Mouse (Mus musculus) forebrain, embryonic 15.5 days (tissue): ENCODE measurements at regions not wholly inside any gene's neighbourhood (a gene's known extent, or its start where the extent isn't known, plus 50 kb on each side); places are given as distances from the start of the nearest gene placed in this dataset.

Experiments used
- ATAC-seq: fragments of 200-750 bp; cut with Nextera tagmentation; replicated peaks from 2 replicates; pipeline ENCODE4 v1.8.0; 2017; ENCODE audit warnings: mild to moderate bottlenecking, moderate TSS enrichment, moderate library complexity
- H3K27ac ChIP-seq: fragments of 300-500 bp; sonication (generic); replicated peaks from 2 replicates; pipeline ENCODE4 v1.5.1; 2015; ENCODE audit warnings: mild to moderate bottlenecking, inconsistent platforms
- H3K27me3 ChIP-seq: fragments of 300-500 bp; sonication (generic); 2 replicates; pipeline ENCODE4 v1.6.1; 2015; ENCODE audit warnings: inconsistent platforms
- H3K36me3 ChIP-seq: fragments of 300-500 bp; sonication (generic); 2 replicates; pipeline ENCODE4 v1.6.1; 2015; ENCODE audit warnings: mild to moderate bottlenecking, inconsistent platforms
- H3K4me1 ChIP-seq: fragments of 300-500 bp; sonication (generic); 2 replicates; pipeline ENCODE4 v1.6.1; 2015; ENCODE audit warnings: inconsistent platforms
- H3K4me2 ChIP-seq: fragments of 300-500 bp; sonication (generic); replicated peaks from 2 replicates; pipeline ENCODE4 v1.6.1; 2015; ENCODE audit warnings: mild to moderate bottlenecking, inconsistent platforms
- H3K4me3 ChIP-seq: fragments of 300-500 bp; sonication (generic); 2 replicates; pipeline ENCODE4 v1.5.1; 2015; ENCODE audit warnings: mild to moderate bottlenecking, inconsistent platforms
- H3K9ac ChIP-seq: fragments of 300-500 bp; sonication (generic); replicated peaks from 2 replicates; pipeline ENCODE4 v1.6.1; 2015; ENCODE audit warnings: mild to moderate bottlenecking, inconsistent platforms
- H3K9me3 ChIP-seq: fragments of 300-500 bp; sonication (generic); 2 replicates; pipeline ENCODE4 v1.6.1; 2016; ENCODE audit warnings: inconsistent platforms
- WGBS: fragments of 180-500 bp; shearing (Covaris S2); methylation state at CpG from one replicate; pipeline ENCODE4 v1.1.7; 2015; ENCODE audit warnings: mixed read lengths; 5-methylcytosine and 5-hydroxymethylcytosine counted together

DNA sequence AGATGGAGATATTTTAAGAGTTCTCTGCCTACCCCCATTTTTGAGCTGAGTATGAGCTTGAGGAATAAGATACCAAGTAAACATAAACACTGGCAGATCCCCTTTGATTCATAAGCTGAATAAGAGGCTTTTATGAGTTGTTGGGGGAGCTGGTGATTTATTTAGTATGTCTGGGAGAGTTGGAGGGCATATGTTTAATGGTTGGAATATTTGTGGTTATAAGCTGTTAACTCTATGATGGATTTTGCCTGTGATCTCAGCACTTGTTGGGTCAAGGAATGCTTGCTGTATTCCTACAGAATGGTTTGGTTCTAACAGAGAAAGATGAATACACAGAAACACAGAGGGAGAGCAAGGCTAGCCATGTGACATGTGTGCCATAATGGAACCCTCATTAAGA, 132.1 kb upstream of the Inhba start:
- Histone ChIP-seq H3K36me3 (no peaks in the 10 kb centered on the region), H3K9ac (no peak overlapping the region), H3K4me3 (no peak overlapping the region), H3K27me3 (no peaks in the 10 kb centered on the region), H3K4me2 (no peak overlapping the region), H3K27ac (no peak overlapping the region), H3K4me1 (no peaks in the 10 kb centered on the region), H3K9me3 (no peaks in the 10 kb centered on the region)
- ATAC-seq = no peak

DNA sequence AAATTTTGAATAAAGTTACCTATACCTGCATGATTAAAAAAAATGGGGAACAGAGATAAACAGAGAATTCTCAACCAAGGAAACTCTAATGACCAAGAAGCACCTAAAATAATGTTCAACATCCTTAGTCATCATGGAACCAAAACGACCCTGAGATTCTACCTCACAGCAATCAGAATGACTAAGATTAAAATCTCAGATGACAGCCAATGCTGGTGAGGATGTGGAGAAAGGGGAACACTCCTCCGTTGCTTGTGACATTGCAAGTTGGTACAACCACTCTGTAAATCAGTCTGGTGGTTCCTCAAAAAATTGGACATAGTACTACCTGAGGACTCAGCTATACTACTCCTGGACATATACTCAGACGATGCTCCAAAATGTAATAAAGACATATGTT, 120.9 kb upstream of the Inhba start:
- Histone ChIP-seq H3K27ac (no peak overlapping the region), H3K4me1 (no peaks in the 10 kb centered on the region), H3K4me2 (no peak overlapping the region), H3K36me3 (no peaks in the 10 kb centered on the region), H3K9ac (no peak overlapping the region), H3K4me3 (no peak overlapping the region), H3K9me3 (no peaks in the 10 kb centered on the region), H3K27me3 (no peaks in the 10 kb centered on the region)
- ATAC-seq = no peak
- 80% methylated on average over 3 of the region's 3 CpGs for WGBS

DNA sequence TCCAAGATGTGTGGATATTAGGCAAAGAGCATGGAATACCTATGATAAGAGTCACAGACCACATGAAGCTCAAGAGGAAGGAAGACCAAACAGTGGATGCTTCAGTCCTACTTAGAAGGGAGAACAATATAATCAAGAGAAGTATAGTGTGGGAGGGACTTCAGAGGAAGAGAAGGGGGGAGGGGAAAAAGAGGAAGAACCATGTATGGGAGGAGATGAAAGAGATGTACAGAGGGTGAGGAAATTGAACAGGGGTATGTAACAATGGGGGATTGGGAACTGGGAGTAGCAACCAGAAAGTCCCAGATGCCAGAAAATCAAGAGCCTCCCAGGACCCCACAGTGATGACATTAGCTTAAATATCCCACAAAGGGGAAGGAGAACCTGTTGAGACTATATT, 120.2 kb upstream of the Inhba start:
- Histone ChIP-seq H3K9me3 (no peaks in the 10 kb centered on the region), H3K4me2 (no peak overlapping the region), H3K27me3 (no peaks in the 10 kb centered on the region), H3K4me3 (no peak overlapping the region), H3K9ac (no peak overlapping the region), H3K36me3 (no peaks in the 10 kb centered on the region), H3K27ac (no peak overlapping the region), H3K4me1 (no peaks in the 10 kb centered on the region)
- ATAC-seq = no peak

DNA sequence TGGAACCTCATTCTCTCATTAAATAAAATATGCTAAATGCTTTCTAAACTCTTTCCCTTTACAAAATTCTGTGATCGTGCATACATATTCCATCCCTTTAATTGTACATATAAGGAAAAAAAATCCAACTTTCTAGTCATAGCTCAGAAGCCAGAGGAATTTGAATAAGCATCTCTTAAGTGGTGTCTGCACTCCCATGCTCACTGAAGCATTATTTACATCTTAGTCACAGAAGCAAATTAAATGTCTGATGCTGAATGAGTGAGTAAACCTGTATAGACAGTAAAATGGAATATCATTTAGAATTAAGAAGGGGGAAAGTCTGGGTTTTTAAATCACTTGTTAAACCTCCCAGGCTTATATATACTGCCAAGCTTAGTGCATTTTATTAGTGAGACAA, 113.5 kb upstream of the Inhba start:
- H3K9me3 ChIP-seq = no peaks in the 10 kb centered on the region
- no peaks in the 10 kb centered on the region for H3K36me3 ChIP-seq
- H3K4me2 ChIP-seq = no peak overlapping the region
- H3K9ac ChIP-seq = no peak overlapping the region
- no peaks in the 10 kb centered on the region for H3K4me1 ChIP-seq
- no peak overlapping the region for H3K4me3 ChIP-seq
- no peak overlapping the region for H3K27ac ChIP-seq
- no peak for ATAC-seq
- no peaks in the 10 kb centered on the region for H3K27me3 ChIP-seq
- WGBS = 94% methylated on average over 1 of the region's 1 CpGs

DNA sequence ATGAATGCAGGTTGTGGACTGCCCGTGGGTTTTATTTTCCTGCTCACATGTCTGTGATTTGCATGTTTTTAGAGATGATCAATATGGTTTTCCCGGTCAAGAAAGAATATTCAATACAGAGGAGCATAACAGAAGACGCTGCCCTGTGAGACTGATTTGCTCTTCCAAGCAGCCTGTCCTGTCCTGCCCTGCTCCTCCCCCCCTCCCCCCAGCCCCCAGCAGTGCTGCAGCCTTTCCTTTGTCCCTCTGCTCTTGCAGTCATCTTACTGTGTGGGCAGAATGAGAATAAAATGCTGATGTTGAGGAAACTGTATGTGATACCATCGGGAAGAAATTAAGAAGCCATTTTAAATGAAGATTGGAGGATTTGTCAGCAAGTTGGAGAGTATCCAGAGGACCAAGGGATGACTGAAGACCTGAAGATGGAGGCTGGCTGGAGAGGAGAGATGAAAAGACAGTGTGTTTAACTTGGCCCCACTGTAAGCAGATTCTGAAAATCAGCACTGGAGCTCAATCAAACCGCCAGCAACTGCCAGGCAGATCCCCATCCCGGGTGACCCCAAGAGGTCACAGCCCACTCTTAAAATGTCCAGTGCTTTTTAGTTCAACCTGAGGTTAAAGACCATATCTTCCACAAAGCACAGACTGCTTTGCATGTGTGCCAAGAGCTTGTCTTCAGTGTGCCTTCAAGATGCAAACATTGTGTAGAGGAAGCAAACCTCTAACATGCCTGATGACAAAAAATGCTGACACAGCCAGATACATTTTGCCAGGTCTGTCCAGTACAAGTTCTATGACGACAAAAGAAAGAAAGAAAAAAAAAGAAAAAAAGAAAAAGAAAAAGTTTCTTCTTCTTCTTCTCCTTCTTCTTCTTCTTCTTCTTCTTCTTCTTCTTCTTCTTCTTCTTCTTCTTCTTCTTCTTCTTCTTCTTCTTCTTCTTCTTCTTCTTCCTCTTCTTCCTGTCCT, 109.7 kb upstream of the Inhba start:
- H3K4me2 ChIP-seq = no peak overlapping the region
- H3K4me1 ChIP-seq = no peaks in the 10 kb centered on the region
- H3K27ac ChIP-seq = no peak overlapping the region
- WGBS = 54% methylated on average over 7 of the region's 7 CpGs
- no peaks in the 10 kb centered on the region for H3K36me3 ChIP-seq
- H3K4me3 ChIP-seq = no peak overlapping the region
- no peak overlapping the region for H3K9ac ChIP-seq
- ATAC-seq = no peak
- H3K9me3 ChIP-seq = no peaks in the 10 kb centered on the region
- H3K27me3 ChIP-seq = no peaks in the 10 kb centered on the region

DNA sequence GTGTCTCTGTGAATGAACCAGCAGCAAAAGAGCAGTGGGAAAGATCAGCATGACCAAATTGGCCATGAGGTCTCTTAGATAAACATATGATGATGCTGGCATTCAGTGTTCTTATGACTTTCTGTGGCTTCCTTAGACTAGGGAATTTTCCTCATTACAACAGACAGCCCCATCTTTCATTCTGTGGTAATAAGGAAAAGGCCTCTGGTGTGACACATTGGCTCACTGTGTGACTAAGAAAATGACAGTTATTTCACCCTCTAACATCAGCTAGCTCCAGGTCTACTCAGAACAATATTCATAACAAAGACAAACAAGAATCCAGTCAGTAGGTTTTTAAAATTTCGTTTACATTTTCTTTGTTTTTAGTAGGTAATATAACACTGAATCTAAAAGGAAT, 103.8 kb upstream of the Inhba start:
- Histone ChIP-seq H3K4me1 (no peaks in the 10 kb centered on the region), H3K9me3 (no peaks in the 10 kb centered on the region), H3K36me3 (no peaks in the 10 kb centered on the region)

DNA sequence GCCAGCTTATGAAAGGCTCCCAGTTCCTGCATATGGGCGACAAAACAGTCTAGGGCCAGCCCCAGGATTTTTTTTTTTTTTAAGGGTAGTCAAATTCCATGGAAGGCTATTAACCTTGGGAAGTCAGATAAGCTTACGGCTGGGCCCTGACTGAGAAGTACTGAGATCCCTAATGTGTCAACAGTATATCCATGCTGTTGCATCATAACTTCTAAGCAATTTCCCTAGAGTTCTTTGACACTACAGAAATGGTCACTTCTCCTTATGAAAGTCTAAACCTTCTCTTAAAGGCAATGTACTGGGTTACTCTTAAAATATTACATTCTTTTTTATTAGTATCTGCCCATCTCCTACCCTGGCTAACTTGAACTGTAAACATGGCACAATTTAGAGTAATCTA, 101.1 kb upstream of the Inhba start:
- Histone ChIP-seq H3K4me2 (no peak overlapping the region), H3K4me3 (no peak overlapping the region), H3K36me3 (no peaks in the 10 kb centered on the region), H3K27ac (no peak overlapping the region), H3K4me1 (no peaks in the 10 kb centered on the region), H3K27me3 (no peaks in the 10 kb centered on the region), H3K9me3 (no peaks in the 10 kb centered on the region), H3K9ac (no peak overlapping the region)
- WGBS = 70% methylated on average over 2 of the region's 2 CpGs
- no peak for ATAC-seq

More for the DNA sequence above, 103.8 kb upstream of the Inhba start:
- ATAC-seq = no peak
- Histone ChIP-seq H3K9ac (no peak overlapping the region), H3K27ac (no peak overlapping the region), H3K27me3 (no peaks in the 10 kb centered on the region), H3K4me3 (no peak overlapping the region), H3K4me2 (no peak overlapping the region)
- 58% methylated on average over 1 of the region's 1 CpGs for WGBS

DNA sequence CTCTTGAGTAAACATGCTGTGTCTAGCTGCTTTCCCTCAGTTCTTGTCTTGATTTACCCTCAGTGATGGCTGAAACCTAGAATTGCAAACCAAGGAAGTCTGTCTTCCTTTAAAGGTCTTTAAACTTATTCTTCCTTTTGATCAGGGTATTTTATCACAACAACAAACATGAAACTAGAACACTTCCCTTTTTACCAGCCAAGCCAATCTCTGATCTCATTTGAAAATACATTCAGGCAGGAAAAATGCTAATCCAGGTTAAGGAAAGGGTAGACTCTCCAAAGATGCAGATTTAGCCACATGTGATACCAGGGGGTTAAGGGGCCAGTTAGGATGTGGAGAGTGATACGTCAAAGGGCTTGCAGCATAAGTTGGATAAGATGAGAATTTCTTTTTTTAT, 100.4 kb upstream of the Inhba start:
- 100% methylated on average over 1 of the region's 1 CpGs for WGBS
- Histone ChIP-seq H3K4me2 (no peak overlapping the region), H3K4me1 (no peaks in the 10 kb centered on the region), H3K27ac (no peak overlapping the region), H3K9me3 (no peaks in the 10 kb centered on the region), H3K36me3 (no peaks in the 10 kb centered on the region), H3K27me3 (no peaks in the 10 kb centered on the region), H3K9ac (no peak overlapping the region), H3K4me3 (no peak overlapping the region)
- ATAC-seq = no peak

DNA sequence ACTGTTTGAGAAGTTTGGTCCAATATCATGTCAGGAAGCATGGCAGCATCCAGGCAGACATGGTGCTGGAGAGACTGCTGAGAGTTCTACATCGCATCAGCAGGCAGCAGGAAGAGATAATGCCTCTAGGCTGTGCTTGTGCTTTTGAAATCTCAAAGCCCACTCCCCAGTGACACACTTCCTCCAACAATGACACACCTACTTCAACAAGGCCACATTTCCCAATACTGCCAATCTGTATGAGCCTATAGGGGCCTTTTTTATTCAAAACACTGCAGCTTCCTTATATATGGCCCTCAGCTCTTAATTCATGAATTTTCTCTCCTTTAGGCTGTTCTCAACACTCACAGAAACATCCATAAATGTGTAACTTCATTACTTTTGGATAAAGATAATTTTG, 97.4 kb upstream of the Inhba start:
- 82% methylated on average over 1 of the region's 1 CpGs for WGBS
- H3K27ac ChIP-seq = no peak overlapping the region
- H3K9me3 ChIP-seq = no peaks in the 10 kb centered on the region
- H3K36me3 ChIP-seq = no peaks in the 10 kb centered on the region
- H3K4me1 ChIP-seq = no peaks in the 10 kb centered on the region
- no peak overlapping the region for H3K4me2 ChIP-seq
- no peaks in the 10 kb centered on the region for H3K27me3 ChIP-seq
- H3K4me3 ChIP-seq = no peak overlapping the region
- no peak for ATAC-seq
- no peak overlapping the region for H3K9ac ChIP-seq

DNA sequence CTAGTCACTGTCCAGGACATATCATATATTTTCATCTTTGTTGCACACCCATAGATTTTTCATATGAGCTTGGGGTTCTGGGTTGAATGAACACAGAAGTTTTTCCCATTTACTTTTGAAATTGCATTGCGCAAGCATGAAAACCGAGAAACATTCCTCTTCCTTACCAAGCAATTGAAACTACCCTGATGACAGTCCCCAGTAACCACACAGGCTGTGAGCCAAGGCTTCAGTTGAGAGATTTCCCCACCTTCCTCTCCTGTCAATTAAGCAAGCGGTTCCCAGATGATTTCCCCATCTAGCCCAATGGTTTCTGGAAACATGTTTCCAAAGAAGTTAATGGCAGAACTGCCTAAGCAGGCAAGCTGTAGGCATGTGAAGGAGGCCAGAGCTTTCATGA, 81.8 kb upstream of the Inhba start:
- Histone ChIP-seq H3K9me3 (no peaks in the 10 kb centered on the region), H3K27me3 (no peaks in the 10 kb centered on the region), H3K4me3 (no peak overlapping the region), H3K4me1 (no peaks in the 10 kb centered on the region), H3K4me2 (no peak overlapping the region), H3K9ac (no peak overlapping the region), H3K27ac (no peak overlapping the region), H3K36me3 (no peaks in the 10 kb centered on the region)
- WGBS = 91% methylated on average over 3 of the region's 3 CpGs
- no peak for ATAC-seq

DNA sequence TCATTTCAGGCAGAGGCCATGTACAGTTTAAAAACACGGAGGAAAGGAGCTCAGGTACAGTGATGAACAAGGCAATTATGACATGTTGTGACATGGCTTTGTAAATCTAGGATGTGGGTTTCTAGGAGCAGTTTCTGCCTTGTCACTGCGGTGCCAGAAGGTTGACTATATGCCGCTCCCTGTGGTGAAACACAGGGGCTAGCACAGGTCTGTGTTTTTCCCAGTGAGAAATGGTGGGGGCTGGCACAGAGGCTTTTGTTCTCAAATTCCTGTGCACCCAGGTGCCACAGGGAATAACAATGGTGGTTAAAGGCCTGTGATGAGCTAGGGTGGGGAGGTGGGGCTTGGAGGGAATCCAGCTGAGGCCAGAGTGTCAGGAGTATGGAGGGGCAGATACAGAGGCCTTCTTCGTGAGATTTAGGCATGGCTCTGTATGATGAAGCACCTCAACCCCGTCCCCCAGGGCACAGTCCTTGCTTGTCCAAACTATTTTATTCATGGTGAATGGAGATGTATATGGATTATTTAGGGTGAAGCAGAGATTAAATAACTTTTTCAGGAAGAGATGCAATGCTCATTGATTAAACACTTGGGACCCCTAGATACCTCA, 80.0 kb upstream of the Inhba start:
- ATAC-seq = no peak
- Histone ChIP-seq H3K4me1 (no peaks in the 10 kb centered on the region), H3K4me3 (no peak overlapping the region), H3K4me2 (no peak overlapping the region), H3K27me3 (no peaks in the 10 kb centered on the region), H3K9me3 (no peaks in the 10 kb centered on the region), H3K27ac (no peak overlapping the region), H3K9ac (no peak overlapping the region), H3K36me3 (no peaks in the 10 kb centered on the region)
- WGBS = 36% methylated on average over 5 of the region's 5 CpGs

DNA sequence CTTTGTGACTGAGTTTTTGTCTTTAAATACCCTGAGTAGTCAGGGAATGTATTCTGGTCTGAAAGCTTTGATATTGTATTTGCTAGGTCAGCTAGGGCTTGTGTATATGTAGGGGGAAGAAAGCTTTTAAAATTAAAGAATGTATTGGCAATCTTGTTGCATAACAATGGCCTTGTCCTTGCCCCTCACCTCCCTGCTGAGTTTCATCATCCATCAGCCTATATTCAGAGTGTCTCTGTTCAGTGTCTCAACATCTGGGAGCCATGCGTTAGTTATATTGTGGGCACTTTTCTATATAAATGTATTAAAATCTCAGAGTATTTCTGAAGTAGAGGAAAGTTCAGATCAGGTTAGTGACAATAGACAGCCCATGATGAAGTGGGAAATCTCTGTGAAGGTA, 76.0 kb upstream of the Inhba start:
- ATAC-seq = no peak
- Histone ChIP-seq H3K4me2 (no peak overlapping the region), H3K27me3 (no peaks in the 10 kb centered on the region), H3K4me3 (no peak overlapping the region), H3K9ac (no peak overlapping the region), H3K36me3 (no peaks in the 10 kb centered on the region), H3K4me1 (no peaks in the 10 kb centered on the region), H3K27ac (no peak overlapping the region), H3K9me3 (no peaks in the 10 kb centered on the region)
- WGBS = 89% methylated on average over 1 of the region's 1 CpGs

DNA sequence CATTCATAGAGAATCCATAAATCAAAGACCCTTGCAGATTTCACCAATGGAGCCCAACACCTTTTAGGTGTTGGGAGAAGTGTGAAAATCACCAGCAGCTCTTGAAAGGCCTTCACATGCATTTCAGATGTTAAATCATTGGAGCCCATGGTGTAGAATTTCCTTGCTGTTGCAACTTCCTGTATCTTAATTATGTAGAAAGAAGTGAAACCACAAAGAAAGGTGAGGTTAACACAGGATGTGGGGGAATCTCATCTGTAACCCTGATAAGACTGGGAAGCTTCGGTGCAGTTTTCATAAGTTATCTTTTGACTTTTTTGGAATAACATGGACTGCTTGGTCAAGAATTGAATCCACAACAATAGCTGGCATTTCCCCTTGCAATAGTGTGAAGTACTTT, 75.5 kb upstream of the Inhba start:
- Histone ChIP-seq H3K4me2 (no peak overlapping the region), H3K27me3 (no peaks in the 10 kb centered on the region), H3K9ac (no peak overlapping the region), H3K9me3 (no peaks in the 10 kb centered on the region), H3K27ac (no peak overlapping the region), H3K4me1 (no peaks in the 10 kb centered on the region), H3K4me3 (no peak overlapping the region), H3K36me3 (no peaks in the 10 kb centered on the region)
- ATAC-seq = no peak
- WGBS = 77% methylated on average over 1 of the region's 1 CpGs
